In the genomic region with DNA sequence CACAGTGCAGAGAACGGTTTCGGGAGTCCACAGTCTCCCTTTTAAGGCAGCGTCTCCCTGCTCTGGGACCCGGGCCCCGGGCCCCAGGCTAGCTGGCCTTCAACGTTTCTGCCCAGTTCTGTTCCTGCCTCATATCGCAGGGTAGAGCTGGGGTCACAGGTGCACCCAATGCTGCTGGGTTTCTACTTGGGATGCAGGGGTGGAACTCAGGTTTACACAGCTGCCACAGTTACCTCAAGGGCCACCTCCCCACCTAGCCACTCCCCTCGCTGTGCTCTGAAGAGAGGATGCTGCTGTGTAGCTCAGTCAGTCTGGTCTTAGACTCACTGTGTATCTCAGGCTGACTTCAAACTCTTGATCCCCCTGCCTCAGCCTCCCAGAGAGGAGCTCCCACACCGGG, we compare ENCODE assay signal across 29 mouse cellular contexts. TPM values are rescaled to one million over a fixed set of nuclear protein-coding genes. Genes with fewer than 3 reads are reported as not detected.
DNase-seq lines count a peak whose midpoint lies in the region; ATAC-seq and TF ChIP-seq lines count a peak whose summit lies in the region.
"Had no signal": no experiment of that assay in that cellular context is flagged by ENCODE, and none has a peak within 500 bp of the region (broad histone marks: within the 10 kb centered on the region; RNA-seq: fewer than 3 reads in every experiment).

No protein-coding gene starts in this region.

- H3ac ChIP-seq in myocyte (ENCODE audit: control insufficient read depth, insufficient read length) = peak overlapping the region; percentile 43

- WGBS in liver, embryonic 13.5 days (ENCODE audit: insufficient replicate concordance) = 69% methylated on average over 9 of the region's 9 CpGs
- WGBS in spleen, adult 2 months = 87% methylated on average over 9 of the region's 9 CpGs
- 83% methylated on average over 9 of the region's 9 CpGs for WGBS in bone marrow, adult 2 months

- no peak overlapping the region for H3K4me2 ChIP-seq in liver, embryonic 13.5 days
- no peak overlapping the region for H3K4me2 ChIP-seq in myocyte (ENCODE audit: low read depth)
- H3K4me2 ChIP-seq: embryonic facial prominence, embryonic 13.5 days; embryonic facial prominence, embryonic 15.5 days; forebrain, embryonic 13.5 days; forebrain, embryonic 15.5 days had no signal

- H3K4me3 ChIP-seq in liver, embryonic 13.5 days (replicated peaks) = no peak overlapping the region
- no peak overlapping the region for H3K4me3 ChIP-seq in spleen, adult 2 months (ENCODE audit: extremely low read depth, insufficient read depth, insufficient read length)
- H3K4me3 ChIP-seq in bone marrow, adult 2 months (replicated peaks; ENCODE audit: control insufficient read depth, low read depth, low read length) = no peak overlapping the region
- no peak overlapping the region for H3K4me3 ChIP-seq in myocyte
- H3K4me3 ChIP-seq: embryonic facial prominence, embryonic 13.5 days; embryonic facial prominence, embryonic 15.5 days; forebrain, embryonic 13.5 days; forebrain, embryonic 15.5 days had no signal

- H3K27me3 ChIP-seq in liver, embryonic 13.5 days = 0 out of 2 replicates have a peak, but pooled peaks cover 5% of the 10 kb centered on the region
- H3K27me3 ChIP-seq in spleen, adult 2 months (ENCODE audit: control insufficient read depth, insufficient read depth, low read length) = no peaks in the 10 kb centered on the region
- H3K27me3 ChIP-seq in myocyte (ENCODE audit: control insufficient read depth, insufficient read depth, insufficient read length) = peaks cover 28% of the 10 kb centered on the region

- H3K27ac ChIP-seq in liver, embryonic 13.5 days = 0 out of 2 replicates have a peak overlapping the region, but pooled peaks have one; percentile 21
- H3K27ac ChIP-seq in spleen, adult 2 months (ENCODE audit: insufficient read depth, low read length) = 0 out of 2 replicates have a peak overlapping the region, but pooled peaks have one; percentile 1
- peak overlapping the region; percentile 10; the same call in 1 of the 2 replicates for H3K27ac ChIP-seq in bone marrow, adult 2 months (ENCODE audit: control insufficient read depth, insufficient read depth, low read depth, low read length, poor library complexity)
- H3K27ac ChIP-seq: embryonic facial prominence, embryonic 13.5 days; embryonic facial prominence, embryonic 15.5 days; forebrain, embryonic 13.5 days; forebrain, embryonic 15.5 days had no signal

- H3K79me2 ChIP-seq in myocyte (ENCODE audit: control insufficient read depth, insufficient read depth) = no peaks in the 10 kb centered on the region

- no peaks in the 10 kb centered on the region for H3K9me3 ChIP-seq in liver, embryonic 13.5 days (replicated peaks)
- H3K9me3 ChIP-seq: embryonic facial prominence, embryonic 13.5 days; embryonic facial prominence, embryonic 15.5 days; forebrain, embryonic 13.5 days; forebrain, embryonic 15.5 days had no signal

- no peak for ATAC-seq in liver, embryonic 13.5 days (ENCODE audit: low read depth)
- ATAC-seq: activated CD4-positive, CD25-positive, alpha-beta regulatory T cell, adult 4 months; CD4-positive, CD25-positive, alpha-beta regulatory T cell, adult 4 months; forebrain, embryonic 13.5 days; forebrain, embryonic 15.5 days; forebrain, postnatal 0 days; Patski had no signal

- no peaks in the 10 kb centered on the region for H3K4me1 ChIP-seq in liver, embryonic 13.5 days (replicated peaks)
- H3K4me1 ChIP-seq in spleen, adult 2 months (ENCODE audit: control insufficient read depth, insufficient read depth, insufficient read length) = peaks cover 6% of the 10 kb centered on the region; the same call in 1 of the 2 replicates
- peaks cover 4% of the 10 kb centered on the region for H3K4me1 ChIP-seq in bone marrow, adult 2 months (ENCODE audit: control insufficient read depth, insufficient read depth, low read length)

- no peak for DNase-seq in liver, embryonic 13.5 days
- DNase-seq in liver = no peak
- DNase-seq in spleen, adult 2 months (ENCODE audit: low read depth in 1 of 2, low spot score in 2 of 2) = no peak
- no peak for DNase-seq in spleen, adult 18-20 months
- no peak for DNase-seq in thymus, adult 18-20 months
- DNase-seq in retina, postnatal 1 day = no peak
- DNase-seq: adrenal gland, adult 8-10 months; adrenal gland, postnatal 14 days; adrenal gland, postnatal 36 days; B cell, adult 2 months; cerebellum, adult 11 months; cerebellum, adult 18-20 months; cerebellum, adult 8-10 months; cerebellum, adult 9-11 months; cerebellum, postnatal 14 days; cerebellum, postnatal 36 days; embryo, embryonic 11 days; forebrain, postnatal 0 days had no signal

- H3K36me3 ChIP-seq in liver, embryonic 13.5 days = no peaks in the 10 kb centered on the region
- H3K36me3 ChIP-seq in spleen, adult 2 months (ENCODE audit: control insufficient read depth, insufficient read depth, low read length) = no peaks in the 10 kb centered on the region
- no peaks in the 10 kb centered on the region for H3K36me3 ChIP-seq in myocyte (ENCODE audit: control insufficient read depth, insufficient read depth)
- H3K36me3 ChIP-seq: embryonic facial prominence, embryonic 13.5 days; embryonic facial prominence, embryonic 15.5 days; forebrain, embryonic 15.5 days; G1E had no signal

- TF ChIP-seq POLR2A in spleen, adult 2 months (IDR thresholded peaks at IDR 0.05; ENCODE audit: low read depth, low read length) = no peak
- TF ChIP-seq POLR2A in bone marrow, adult 2 months (IDR thresholded peaks at IDR 0.05; ENCODE audit: borderline replicate concordance, control insufficient read depth, low read depth, low read length) = no peak
- TF ChIP-seq POLR2A in myocyte (IDR thresholded peaks at IDR 0.05; ENCODE audit: insufficient read length, low read depth) = no peak

- no peak overlapping the region for H3K9ac ChIP-seq in liver, embryonic 13.5 days
- H3K9ac ChIP-seq: embryonic facial prominence, embryonic 13.5 days; embryonic facial prominence, embryonic 15.5 days; forebrain, embryonic 13.5 days; forebrain, embryonic 15.5 days; forebrain, postnatal 0 days had no signal

- TF ChIP-seq CTCF in spleen, adult 2 months (IDR thresholded peaks at IDR 0.05; ENCODE audit: extremely low read depth, insufficient read depth, insufficient read length, insufficient replicate concordance) = no peak
- no peak for TF ChIP-seq CTCF in bone marrow, adult 2 months (IDR thresholded peaks at IDR 0.05; ENCODE audit: control insufficient read depth, insufficient read depth, low read length)

TF ChIP-seq in myocyte, 11 proteins besides CTCF, POLR2A, EP300 and RAD21:
- TF ChIP-seq E2F4 (IDR thresholded peaks at IDR 0.05; ENCODE audit: insufficient read depth) (no peak), TCF12 (IDR thresholded peaks at IDR 0.05; ENCODE audit: insufficient read depth, poor library complexity, severe bottlenecking) (no peak), POLR2AphosphoS2 (IDR thresholded peaks at IDR 0.05; ENCODE audit: insufficient read length, low read depth) (no peak), TCF3 (IDR thresholded peaks at IDR 0.05; ENCODE audit: insufficient read length, low read depth) (no peak), MYOG (IDR thresholded peaks at IDR 0.05; ENCODE audit: control insufficient read depth in 1 of 3, insufficient read depth in 1 of 3, insufficient read length in 2 of 3, low read depth in 2 of 3) (no peak), REST (IDR thresholded peaks at IDR 0.05; ENCODE audit: insufficient read depth, insufficient read length) (no peak), MYOD1 (IDR thresholded peaks at IDR 0.05; ENCODE audit: control insufficient read depth in 1 of 3, insufficient read length in 2 of 3, low read depth in 2 of 3) (no peak), USF1 (IDR thresholded peaks at IDR 0.05; ENCODE audit: low read depth) (no peak), MAX (IDR thresholded peaks at IDR 0.05; ENCODE audit: low read depth) (no peak), SRF (IDR thresholded peaks at IDR 0.05; ENCODE audit: control insufficient read depth, insufficient read length, low read depth) (no peak), CEBPB (IDR thresholded peaks at IDR 0.05; ENCODE audit: insufficient read depth, poor library complexity, severe bottlenecking) (no peak)

RNA-seq across cellular contexts. Expression of a gene that starts 26.1 kb away (rescaled TPM):
- polyA plus RNA-seq in liver, embryonic 13.5 days (2015; fragmentation: Nextera tagmentation; extraction: Ambion mirVana) = 67.4 and 74.0 TPM in 2 replicates
- polyA plus RNA-seq in spleen, adult 2 months (2012; rRNA removed) = 59.6 and 73.8 TPM in 2 replicates
- 32.5 and 41.1 TPM in 2 replicates for polyA plus RNA-seq in bone marrow, adult 2 months (2011; ENCODE audit: insufficient read depth, insufficient read length, low replicate concordance, missing spikeins)
- polyA plus RNA-seq in myocyte (2012; fragmentation: generic; extraction: Trizol) = 47.0 TPM

RNA-seq across cellular contexts. Expression of a gene that starts 45.0 kb away (rescaled TPM):
- not detected in 2 replicates for polyA plus RNA-seq in liver, embryonic 13.5 days (2015; fragmentation: Nextera tagmentation; extraction: Ambion mirVana)
- not detected in 2 replicates for polyA plus RNA-seq in spleen, adult 2 months (2012; rRNA removed)
- polyA plus RNA-seq in bone marrow, adult 2 months (2011; ENCODE audit: insufficient read depth, insufficient read length, low replicate concordance, missing spikeins) = not detected in 2 replicates
- polyA plus RNA-seq in myocyte (2012; fragmentation: generic; extraction: Trizol) = not detected
- polyA plus RNA-seq: CD4-positive, CD25-positive, alpha-beta regulatory T cell, adult 4 months; embryonic facial prominence, embryonic 11.5 days; embryonic facial prominence, embryonic 13.5 days; embryonic facial prominence, embryonic 15.5 days; forebrain, embryonic 13.5 days; forebrain, embryonic 15.5 days; forebrain, postnatal 0 days; G1E had no signal

RNA-seq across cellular contexts. Expression of a gene that starts 59.5 kb away (rescaled TPM):
- polyA plus RNA-seq in liver, embryonic 13.5 days (2015; fragmentation: Nextera tagmentation; extraction: Ambion mirVana) = 25.0 and 28.1 TPM in 2 replicates
- polyA plus RNA-seq in spleen, adult 2 months (2012; rRNA removed) = 40.0 and 43.8 TPM in 2 replicates
- 24.1 and 25.9 TPM in 2 replicates for polyA plus RNA-seq in bone marrow, adult 2 months (2011; ENCODE audit: insufficient read depth, insufficient read length, low replicate concordance, missing spikeins)
- 13.7 TPM for polyA plus RNA-seq in myocyte (2012; fragmentation: generic; extraction: Trizol)
